Mouse (Mus musculus) right cerebral cortex, postnatal 10 days (tissue): ENCODE data around the gene Ttll8.

Source experiments
- DNase-seq, 2 experiments: peaks; one replicate each; pipeline ENCODE4 v3.0.0; 2021; ENCODE audit warnings: low spot score in 2 of 2

Gene Ttll8

GRCm38 (mm10) chr15:88860781-88861180 lies 93.4 kb downstream of the Ttll8 start:
- DNase-seq: no peak

- no peak for DNase-seq
Measured at GRCm38 (mm10) chr15:88859206-88859970, 94.8 kb downstream of the Ttll8 start.

DNA sequence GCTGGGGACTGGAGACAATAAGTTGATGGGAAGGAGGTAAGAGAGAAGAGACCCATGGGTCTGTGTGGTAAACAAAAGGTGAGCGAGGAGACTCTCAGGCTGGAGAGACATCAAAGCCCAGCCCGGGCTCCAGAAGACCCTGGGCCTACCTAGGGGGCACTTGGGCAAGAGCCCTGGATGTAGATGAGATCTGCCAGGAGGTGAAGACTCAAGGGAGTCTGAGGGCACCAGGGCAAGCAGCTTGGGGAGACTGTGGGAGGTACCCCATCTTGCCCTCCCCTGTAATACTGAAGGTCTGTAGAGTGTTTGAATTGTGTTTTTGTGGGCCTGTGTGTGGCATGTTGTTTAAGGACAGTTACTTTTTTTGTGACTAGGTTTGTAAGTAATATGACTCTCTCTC lies 95.5 kb downstream of the Ttll8 start:
- DNase-seq: no peak

DNA sequence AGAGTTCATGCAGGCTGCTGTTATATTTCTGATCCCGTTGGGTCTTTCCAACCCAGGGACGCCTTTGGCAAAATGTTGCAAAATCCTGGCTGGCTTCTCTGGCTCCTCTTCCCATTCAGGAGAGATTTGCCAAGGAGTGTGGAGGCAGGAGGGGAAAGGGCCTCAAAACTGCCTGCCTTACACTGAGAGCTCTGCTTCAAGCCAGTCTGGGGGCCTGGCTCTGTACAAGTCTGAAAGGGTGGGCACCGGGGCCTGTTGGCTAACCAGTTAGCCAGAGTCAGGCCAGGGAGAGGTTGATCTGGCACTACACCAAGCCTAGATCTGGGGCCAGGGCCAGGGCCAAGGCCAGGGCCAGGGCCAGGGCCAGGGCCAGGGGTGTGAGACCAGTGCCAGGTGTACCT lies 96.1 kb downstream of the Ttll8 start:
- DNase-seq: no peak

DNA sequence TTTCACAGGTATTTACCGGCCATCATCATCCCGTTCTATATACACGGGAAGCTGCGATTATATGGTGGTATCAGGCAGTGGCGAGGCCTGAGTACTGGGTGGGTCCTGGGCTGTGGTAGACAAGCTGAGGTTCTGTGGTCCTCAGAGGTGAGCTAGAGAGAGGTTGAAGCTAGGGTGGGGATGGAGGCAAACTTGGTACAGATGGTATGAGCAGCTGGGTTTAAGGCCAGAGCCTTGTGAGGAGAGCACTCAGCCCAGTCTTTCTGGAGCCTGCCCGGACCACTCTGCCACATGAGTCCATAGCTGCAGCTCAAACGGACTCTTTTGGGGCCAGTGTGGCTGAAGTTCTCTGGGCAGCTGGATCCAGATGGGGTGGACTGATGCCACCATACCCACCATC lies 96.9 kb downstream of the Ttll8 start:
- DNase-seq: no peak

GRCm38 (mm10) chr15:88856613-88857012 lies 97.6 kb downstream of the Ttll8 start:
- DNase-seq: no peak

GRCm38 (mm10) chr15:88855896-88856417 lies 98.3 kb downstream of the Ttll8 start:
- DNase-seq: no peak

DNA sequence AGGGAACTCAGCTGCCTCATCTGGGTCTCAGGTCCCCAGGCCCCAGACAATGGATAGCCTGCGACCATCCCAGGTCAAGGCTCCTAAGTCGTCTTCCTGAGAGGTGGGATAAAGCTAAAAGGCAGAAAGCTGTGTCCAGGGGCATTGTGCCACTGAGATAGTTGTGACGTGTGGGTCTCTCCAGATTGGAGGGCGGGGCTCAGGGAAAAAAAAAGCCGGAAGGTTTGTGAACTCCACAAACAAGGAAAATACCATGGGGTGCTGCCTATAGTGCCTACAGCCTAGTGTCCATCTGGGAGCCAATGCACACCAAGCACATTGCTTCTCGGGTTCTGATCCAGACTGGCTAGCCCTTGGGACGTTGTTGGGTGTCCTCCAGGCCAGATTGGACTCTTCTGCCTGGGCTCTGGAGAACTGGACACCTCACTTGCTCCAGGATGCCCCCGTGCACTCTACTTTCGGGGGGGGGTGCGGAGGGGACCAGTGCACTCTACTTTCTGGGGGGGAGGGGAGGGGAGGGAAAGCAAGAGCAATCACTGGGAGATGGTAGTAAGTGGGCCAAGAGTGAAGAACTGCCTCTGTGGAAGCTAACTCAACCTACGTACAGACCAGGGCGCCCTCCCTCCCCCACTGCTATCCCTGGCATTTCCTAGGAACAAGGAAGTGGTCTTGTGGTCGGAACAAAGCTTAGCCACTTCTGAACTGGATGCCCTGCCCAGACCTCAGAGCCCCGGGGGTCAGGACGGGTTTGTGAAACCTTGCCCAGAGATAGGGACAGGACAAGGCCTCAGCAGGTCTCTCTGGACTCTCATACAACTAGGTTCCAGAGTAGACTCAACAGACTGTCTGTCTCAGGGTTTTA lies 99.0 kb downstream of the Ttll8 start:
- DNase-seq: no peak

DNA sequence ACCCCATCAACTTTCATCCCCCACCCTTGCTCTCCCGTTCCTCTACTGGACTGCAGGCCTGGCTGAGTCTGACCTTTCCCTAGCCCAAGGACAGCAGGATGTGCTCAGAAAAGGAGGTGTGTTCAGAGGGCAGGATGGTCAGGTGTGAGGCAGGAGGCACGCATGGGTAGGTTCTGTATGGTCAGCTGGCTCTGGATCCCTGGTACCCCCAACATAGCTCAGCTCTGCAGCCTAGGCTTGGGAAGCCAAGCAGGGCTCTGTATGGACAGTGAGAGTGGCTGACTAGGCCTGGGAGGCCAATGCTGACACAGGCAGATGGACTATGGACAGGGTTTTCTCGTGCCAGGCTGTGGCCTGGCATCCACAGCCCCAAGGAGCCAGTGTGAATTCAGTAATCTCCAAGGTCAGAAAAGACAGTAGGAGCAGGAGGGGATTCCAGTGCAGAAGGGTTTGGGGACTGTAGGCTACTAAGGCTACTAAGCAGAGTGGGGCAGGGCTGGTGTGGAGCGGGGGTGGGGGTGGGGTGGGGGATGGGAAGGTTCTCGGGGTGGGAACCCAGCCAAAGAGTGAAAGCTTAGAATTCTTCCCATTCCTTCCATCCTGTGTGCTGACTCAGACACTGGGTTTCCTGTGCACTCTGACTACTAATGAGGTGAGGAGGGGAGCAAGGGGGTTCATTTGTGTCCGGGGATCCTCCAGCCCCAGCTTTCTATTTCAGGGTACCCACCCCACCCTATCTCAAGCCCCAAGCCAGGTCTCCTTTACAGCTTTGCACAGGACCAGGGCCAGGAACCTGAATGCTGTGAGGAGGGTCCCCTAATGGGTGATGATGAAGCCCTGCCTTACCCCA lies 99.9 kb downstream of the Ttll8 start:
- no peak for DNase-seq

- DNase-seq: no peak
Measured at GRCm38 (mm10) chr15:88853106-88853505, 101.1 kb downstream of the Ttll8 start.

DNA sequence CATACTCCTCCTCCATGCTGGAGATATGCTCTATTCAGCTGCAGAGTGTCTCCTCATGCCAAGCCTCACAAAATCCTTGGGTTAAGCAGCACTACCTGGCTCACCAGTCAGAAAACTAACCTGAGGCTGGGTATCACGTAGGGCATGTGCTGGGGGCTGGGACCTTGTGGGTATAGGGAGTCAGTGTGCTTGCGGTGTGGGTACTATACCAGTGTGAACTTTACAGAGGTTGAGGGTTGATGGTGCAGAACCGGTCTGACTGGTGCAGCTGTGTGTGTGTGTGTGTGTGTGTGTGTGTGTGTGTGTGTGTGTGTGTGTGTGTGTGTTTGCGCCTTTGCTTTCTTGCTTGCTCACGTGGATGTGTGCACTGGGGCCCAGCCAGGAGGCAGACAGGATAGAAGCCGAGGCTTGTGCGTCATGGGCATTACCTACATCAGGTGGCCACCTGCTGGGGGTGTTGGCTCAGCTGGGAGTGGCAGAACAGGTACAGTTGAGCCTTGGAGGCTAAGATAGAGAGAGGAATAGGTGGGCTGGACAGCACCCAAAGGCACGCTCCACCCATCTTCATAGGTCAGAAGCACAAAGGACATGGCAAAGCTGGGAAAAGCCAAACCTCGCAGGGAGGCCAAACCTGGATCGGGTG lies 102.6 kb downstream of the Ttll8 start:
- no peak for DNase-seq

- DNase-seq: no peak
Measured at GRCm38 (mm10) chr15:88851076-88851475, 103.1 kb downstream of the Ttll8 start.

DNA sequence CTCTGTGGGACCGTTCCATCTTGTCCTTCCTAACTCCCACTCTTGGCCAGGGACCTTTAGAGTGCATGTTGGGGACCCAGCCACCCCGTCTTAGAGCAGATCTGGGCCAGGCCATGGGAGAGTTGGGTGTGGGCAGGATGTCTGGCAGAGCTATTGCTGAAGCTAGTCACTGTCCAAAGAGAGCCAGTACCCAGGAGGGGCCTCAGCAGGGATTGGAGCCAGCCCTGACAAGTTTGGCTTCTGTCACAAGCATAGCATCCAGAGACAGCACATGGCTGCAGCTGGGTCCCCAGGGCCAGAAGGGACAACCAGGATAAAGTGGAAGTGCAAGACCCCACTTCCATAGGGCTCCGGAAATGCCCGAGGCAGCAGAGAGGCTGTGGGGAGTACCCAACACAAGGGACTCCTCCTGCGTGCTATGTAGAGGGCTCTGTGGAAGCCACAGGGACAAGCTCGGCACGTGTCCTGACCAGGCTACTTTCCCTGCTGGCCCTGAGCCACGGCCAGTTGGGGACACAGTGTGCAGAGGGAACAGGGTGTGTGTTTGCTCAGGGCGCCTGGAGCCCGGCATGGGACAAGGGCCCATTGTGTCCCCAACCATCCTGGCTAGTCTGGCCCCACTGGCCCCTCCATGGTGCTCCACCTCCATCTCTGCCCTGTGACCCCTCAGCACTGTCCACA lies 103.9 kb downstream of the Ttll8 start:
- peak; percentile 88 to 91 for DNase-seq

GRCm38 (mm10) chr15:88849621-88850020 lies 104.6 kb downstream of the Ttll8 start:
- no peak for DNase-seq

DNA sequence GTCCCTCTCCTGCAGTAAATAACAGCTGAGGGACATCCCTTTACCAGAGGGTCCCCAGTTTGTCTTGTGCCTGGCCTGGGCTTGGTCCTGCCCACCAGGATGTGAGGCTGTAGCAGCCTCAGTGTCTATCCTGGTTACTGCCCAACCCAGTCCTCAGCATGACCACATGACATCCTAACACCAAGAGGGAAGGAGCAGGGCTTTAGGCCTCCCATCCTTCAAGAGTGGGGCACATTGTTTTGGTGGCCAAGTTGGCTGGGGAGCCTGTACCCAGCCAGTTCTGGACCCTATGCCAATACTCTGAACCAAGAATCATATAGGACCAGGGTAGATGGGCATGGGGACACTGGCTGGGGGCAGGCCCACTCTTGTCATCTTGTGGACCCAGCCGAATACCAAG lies 105.6 kb downstream of the Ttll8 start:
- DNase-seq: no peak

DNA sequence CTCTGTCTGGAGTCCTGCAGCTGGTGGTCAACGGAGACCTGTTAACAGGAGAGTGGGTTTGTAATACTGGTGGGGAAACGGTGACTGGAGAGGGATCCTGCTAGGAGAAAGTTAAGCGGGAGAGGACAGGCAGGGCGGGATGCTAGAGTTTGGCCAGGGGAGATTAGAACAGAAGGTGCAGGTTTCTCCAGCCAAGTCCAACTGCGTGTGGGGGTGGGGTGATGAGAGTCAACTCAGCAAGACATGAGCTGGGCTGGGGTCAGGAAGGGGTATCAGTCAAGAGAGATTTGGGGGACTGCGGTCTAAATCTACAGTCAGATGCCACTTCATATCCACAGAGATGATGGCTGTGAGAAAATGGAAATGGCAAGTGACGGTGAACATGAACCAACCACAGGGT lies 109.3 kb downstream of the Ttll8 start:
- DNase-seq: no peak

DNA sequence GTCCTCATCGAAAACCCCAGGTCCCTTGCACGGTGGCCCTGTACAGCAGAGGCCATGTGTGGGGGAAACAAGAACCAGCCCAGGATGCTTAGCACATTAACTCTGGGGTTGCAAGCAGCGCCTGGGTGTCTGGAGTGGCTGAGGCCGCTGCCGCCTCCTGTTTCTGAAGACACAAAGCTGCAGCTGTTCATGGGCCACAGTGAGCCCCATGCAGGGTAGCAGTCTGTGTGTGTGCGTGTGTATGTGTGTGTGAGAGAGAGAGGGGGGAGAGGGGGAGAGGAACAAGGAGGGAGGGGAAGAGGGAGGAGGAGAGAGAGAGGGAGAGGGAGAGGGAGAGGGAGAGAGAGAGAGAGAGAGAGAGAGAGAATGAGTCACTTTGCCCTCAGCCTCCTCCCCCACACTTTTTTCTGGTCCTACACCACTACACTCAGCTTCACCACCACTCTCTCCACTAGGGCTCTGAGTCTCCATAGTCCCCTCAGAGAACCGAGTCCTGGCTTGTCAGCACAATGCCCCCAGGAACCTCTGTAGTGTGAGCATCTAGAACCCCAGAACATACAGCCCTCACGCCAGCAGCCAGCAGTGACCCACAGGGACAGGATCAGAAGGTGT lies 110.6 kb downstream of the Ttll8 start:
- DNase-seq: peak in 1 of 2 experiments; percentile 63

- DNase-seq: no peak
Measured at GRCm38 (mm10) chr15:88842300-88842673, 111.9 kb downstream of the Ttll8 start.

DNA sequence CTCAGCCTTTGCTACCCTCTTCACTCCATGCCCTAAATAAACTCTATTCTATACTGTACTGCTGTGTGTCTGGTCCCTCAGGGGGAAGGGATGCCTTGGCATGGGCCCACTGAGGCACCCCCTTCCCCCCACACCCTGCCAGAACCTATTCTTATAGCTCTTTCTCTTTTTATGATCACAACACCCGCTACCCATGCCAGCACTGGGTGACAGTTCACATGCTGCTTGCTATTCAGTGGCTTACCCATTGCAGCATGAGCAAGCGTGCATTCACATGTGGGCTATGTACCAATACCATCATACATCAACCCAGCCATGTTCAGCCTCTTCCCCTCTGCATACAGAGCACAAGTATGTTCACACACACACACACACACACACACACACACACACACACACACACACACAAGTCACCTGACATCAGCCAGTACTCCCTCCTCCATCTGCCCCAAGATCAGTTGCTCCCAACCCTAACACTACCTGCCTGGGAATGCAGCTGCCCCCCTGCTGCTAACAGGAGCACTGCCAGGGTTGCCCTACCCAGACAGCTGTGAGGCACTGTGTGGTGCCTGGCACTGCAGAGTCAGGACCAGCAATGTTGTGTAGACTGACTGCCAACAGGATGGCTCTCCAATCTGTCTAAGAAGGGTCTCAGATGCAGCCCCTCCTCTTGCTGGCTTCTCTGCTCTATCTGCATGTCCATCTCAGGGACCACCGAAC lies 112.5 kb downstream of the Ttll8 start:
- peak in 1 of 2 experiments; percentile 34 for DNase-seq

- DNase-seq: no peak
Measured at GRCm38 (mm10) chr15:88841160-88841559, 113.1 kb downstream of the Ttll8 start.
